Mouse (Mus musculus): ENCODE data around the gene Scgb2b17.
"Not testable (repeated sequence)": the region's sequence is repeated elsewhere in the genome, so short reads cannot be mapped to it uniquely, and the experiment has no call there.

GRCm38 (mm10) chr7:33056461-33056860 lies at the start of gene Scgb2b17:
- TF ChIP-seq MYC (IDR thresholded peaks at IDR 0.05; ENCODE audit: low read depth, low read length); CTCF (conservative IDR thresholded peaks at IDR 0.05 in 1 of 2, IDR thresholded peaks at IDR 0.05 in 1 of 2; ENCODE audit: low read depth in 2 of 2, low read length in 2 of 2); UBTF (IDR thresholded peaks at IDR 0.05; ENCODE audit: low read depth, low read length); EP300 (IDR thresholded peaks at IDR 0.05; ENCODE audit: low read length); GABPA (IDR thresholded peaks at IDR 0.05; ENCODE audit: insufficient replicate concordance, low read depth, low read length); TCF12 (IDR thresholded peaks at IDR 0.05; ENCODE audit: low read depth, low read length); NELFE (IDR thresholded peaks at IDR 0.05; ENCODE audit: low read depth, low read length); HCFC1 (IDR thresholded peaks at IDR 0.05; ENCODE audit: low read depth, low read length); POLR2AphosphoS2 (IDR thresholded peaks at IDR 0.05; ENCODE audit: low read depth, low read length); POLR2A (IDR thresholded peaks at IDR 0.05; ENCODE audit: low read depth, low read length); USF1 (IDR thresholded peaks at IDR 0.05; ENCODE audit: low read depth, low read length): not testable (repeated sequence)

Data from CH12.LX (cell line).